Mouse (Mus musculus) olfactory bulb, adult 2 months (tissue): ENCODE results near the gene Ogfod2.

Source experiments
- CTCF ChIP-seq: fragments of 200-500 bp; IDR thresholded peaks from 2 replicates; pipeline ENCODE4 v1.5.1; 2012; ENCODE audit warnings: low read depth, mild to moderate bottlenecking, low read length, moderate library complexity; ENCODE audit not compliant: insufficient read depth
- POLR2A ChIP-seq: fragments of 200-500 bp; IDR thresholded peaks from 2 replicates; pipeline ENCODE4 v1.6.1; 2012; ENCODE audit warnings: mild to moderate bottlenecking, low read depth, low read length, moderate library complexity; ENCODE audit not compliant: insufficient read depth

- TF ChIP-seq CTCF (no peak), POLR2A (no peak)
These were observed 25.2 kb upstream of the Ogfod2 start for GRCm38 (mm10) chr5:124086876-124087275.
